Mouse (Mus musculus) neural tube, embryonic 12.5 days (tissue): ENCODE results near the gene Acvr1b. TPM values are rescaled to one million over a fixed set of nuclear protein-coding genes. Genes with fewer than 3 reads are reported as not detected.

ENCODE experiments used
- ATAC-seq: fragments of 200-750 bp; cut with Nextera tagmentation; 2 replicates; pipeline ENCODE4 v1.8.0; 2017; ENCODE audit warnings: low read depth, mild to moderate bottlenecking, moderate TSS enrichment, moderate library complexity; ENCODE audit not compliant: low FRiP score
- H3K27ac ChIP-seq: fragments of 300-500 bp; sonication (generic); 2 replicates; pipeline ENCODE4 v1.5.1; 2016
- H3K27me3 ChIP-seq: fragments of 300-500 bp; sonication (generic); replicated peaks from 2 replicates; pipeline ENCODE4 v1.6.1; 2016; ENCODE audit warnings: mild to moderate bottlenecking
- H3K36me3 ChIP-seq: fragments of 300-500 bp; sonication (generic); 2 replicates; pipeline ENCODE4 v1.6.1; 2016; ENCODE audit warnings: mild to moderate bottlenecking
- H3K4me1 ChIP-seq: fragments of 300-500 bp; sonication (generic); 2 replicates; pipeline ENCODE4 v1.6.1; 2016
- H3K4me2 ChIP-seq: fragments of 300-500 bp; sonication (generic); replicated peaks from 2 replicates; pipeline ENCODE4 v1.6.1; 2016; ENCODE audit warnings: mild to moderate bottlenecking
- H3K4me3 ChIP-seq: fragments of 300-500 bp; sonication (generic); 2 replicates; pipeline ENCODE4 v1.5.1; 2016
- H3K9ac ChIP-seq: fragments of 300-500 bp; sonication (generic); 2 replicates; pipeline ENCODE4 v1.6.1; 2016; ENCODE audit warnings: mild to moderate bottlenecking
- H3K9me3 ChIP-seq: fragments of 300-500 bp; sonication (generic); 2 replicates; pipeline ENCODE4 v1.6.1; 2016; ENCODE audit warnings: mild to moderate bottlenecking
- WGBS: fragments of 180-500 bp; shearing (Covaris S2); methylation state at CpG from one replicate; pipeline ENCODE4 v1.1.7; 2016; 5-methylcytosine and 5-hydroxymethylcytosine counted together
- polyA plus RNA-seq: library from polyadenylated mRNA; unstranded; fragments of >200 nt; fragmentation: Nextera tagmentation; extraction: Ambion mirVana; gene quantifications from 2 replicates; pipeline ENCODE4 v1.2.1, GENCODE M21; 2016

Acvr1b gene
- polyA plus RNA-seq, 1 experiment from 2014 or later: 15.9 TPM

- Histone ChIP-seq H3K4me3 (no peak overlapping the region), H3K9ac (no peak overlapping the region), H3K4me1 (peaks cover 4% of the 10 kb centered on the region; the same call in 1 of the 2 replicates), H3K36me3 (no peaks in the 10 kb centered on the region), H3K27me3 (no peaks in the 10 kb centered on the region), H3K9me3 (no peaks in the 10 kb centered on the region), H3K4me2 (no peak overlapping the region), H3K27ac (no peak overlapping the region)
- 89% methylated on average over 5 of the region's 5 CpGs for WGBS
- ATAC-seq: no peak
These were observed 4.0 kb upstream of the Acvr1b start for GRCm38 (mm10) chr15:101169910-101170309.

GRCm38 (mm10) chr15:101170413-101170980 is 3.4 kb upstream of the Acvr1b start:
- Histone ChIP-seq H3K9ac (no peak overlapping the region), H3K9me3 (no peaks in the 10 kb centered on the region), H3K4me1 (peaks cover 10% of the 10 kb centered on the region), H3K36me3 (no peaks in the 10 kb centered on the region), H3K4me2 (no peak overlapping the region), H3K4me3 (no peak overlapping the region), H3K27me3 (no peaks in the 10 kb centered on the region), H3K27ac (no peak overlapping the region)
- ATAC-seq: no peak
- WGBS: 79% methylated on average over 10 of the region's 10 CpGs

DNA sequence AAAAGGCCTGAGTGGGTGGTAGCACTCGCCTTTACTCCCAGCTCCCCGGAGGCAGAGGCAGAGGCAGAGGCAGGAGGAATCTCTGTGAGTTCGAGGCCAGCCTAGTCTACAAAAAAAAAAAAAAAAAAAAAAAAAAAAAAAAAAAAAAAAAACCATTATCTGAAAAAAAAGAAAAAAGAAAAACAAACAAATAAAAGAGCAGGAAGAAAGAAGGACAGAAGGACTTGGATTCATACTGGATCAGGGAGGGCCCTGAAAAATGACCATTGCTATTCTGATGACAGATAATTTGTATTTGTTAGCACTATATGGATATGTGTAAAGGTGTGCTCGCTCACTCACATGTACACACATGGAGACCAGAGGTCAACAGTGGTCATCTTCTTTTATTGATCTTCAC is 2.6 kb upstream of the Acvr1b start:
- Histone ChIP-seq H3K36me3 (no peaks in the 10 kb centered on the region), H3K9me3 (no peaks in the 10 kb centered on the region), H3K4me2 (no peak overlapping the region), H3K27ac (no peak overlapping the region), H3K27me3 (no peaks in the 10 kb centered on the region), H3K4me3 (no peak overlapping the region), H3K4me1 (peaks cover 17% of the 10 kb centered on the region), H3K9ac (no peak overlapping the region)
- 83% methylated on average over 4 of the region's 4 CpGs for WGBS
- ATAC-seq: no peak

DNA sequence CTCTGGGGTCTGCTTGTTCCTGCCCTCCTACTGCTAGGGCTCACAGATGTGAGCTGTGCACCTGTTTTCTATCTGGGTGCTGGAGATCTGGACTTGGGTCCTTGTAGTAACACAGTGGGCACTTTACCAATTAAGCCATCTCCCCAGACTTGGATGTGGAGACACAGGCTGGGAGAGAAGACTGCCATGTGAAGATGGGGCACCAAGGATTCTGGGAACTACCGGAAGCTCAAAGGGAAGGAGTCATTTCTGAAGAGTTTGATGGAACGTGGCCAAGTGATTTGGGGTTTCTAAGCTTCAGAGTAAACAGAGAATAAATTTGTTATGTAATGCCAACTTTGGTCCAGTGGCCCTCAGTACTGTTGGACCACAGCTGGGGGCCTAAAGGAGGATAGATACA is 1.9 kb upstream of the Acvr1b start:
- Histone ChIP-seq H3K27me3 (no peaks in the 10 kb centered on the region), H3K4me1 (peaks cover 24% of the 10 kb centered on the region), H3K27ac (no peak overlapping the region), H3K36me3 (no peaks in the 10 kb centered on the region), H3K4me3 (no peak overlapping the region), H3K4me2 (no peak overlapping the region), H3K9ac (no peak overlapping the region), H3K9me3 (no peaks in the 10 kb centered on the region)
- ATAC-seq: no peak
- WGBS: 88% methylated on average over 2 of the region's 2 CpGs

GRCm38 (mm10) chr15:101174294-101175130 is 645 bp downstream of the Acvr1b start:
- WGBS: under 1% methylated on average over 45 of the region's 46 CpGs
- no peaks in the 10 kb centered on the region for H3K9me3 ChIP-seq

GRCm38 (mm10) chr15:101175131-101175460 is 1.2 kb downstream of the Acvr1b start:
- WGBS: 6% methylated on average over 5 of the region's 5 CpGs
- no peaks in the 10 kb centered on the region for H3K9me3 ChIP-seq
- H3K9ac ChIP-seq: peak overlapping the region; percentile 94
- ATAC-seq: no peak
- peaks cover 47% of the 10 kb centered on the region for H3K4me1 ChIP-seq
- H3K4me2 ChIP-seq: peak overlapping the region; percentile 91
- H3K4me3 ChIP-seq: peak overlapping the region; percentile 87
- no peaks in the 10 kb centered on the region for H3K36me3 ChIP-seq
- H3K27me3 ChIP-seq: no peaks in the 10 kb centered on the region
- H3K27ac ChIP-seq: peak overlapping the region; percentile 42; the same call in 1 of the 2 replicates

More at GRCm38 (mm10) chr15:101174294-101175130, 645 bp downstream of the Acvr1b start:
- Histone ChIP-seq H3K4me3 (peak overlapping the region; percentile 87), H3K36me3 (no peaks in the 10 kb centered on the region), H3K4me2 (peak overlapping the region; percentile 91), H3K9ac (peak overlapping the region; percentile 94), H3K27me3 (no peaks in the 10 kb centered on the region), H3K27ac (peak overlapping the region; percentile 68; the same call in 1 of the 2 replicates), H3K4me1 (peaks cover 43% of the 10 kb centered on the region)
- ATAC-seq: peak; percentile 75

DNA sequence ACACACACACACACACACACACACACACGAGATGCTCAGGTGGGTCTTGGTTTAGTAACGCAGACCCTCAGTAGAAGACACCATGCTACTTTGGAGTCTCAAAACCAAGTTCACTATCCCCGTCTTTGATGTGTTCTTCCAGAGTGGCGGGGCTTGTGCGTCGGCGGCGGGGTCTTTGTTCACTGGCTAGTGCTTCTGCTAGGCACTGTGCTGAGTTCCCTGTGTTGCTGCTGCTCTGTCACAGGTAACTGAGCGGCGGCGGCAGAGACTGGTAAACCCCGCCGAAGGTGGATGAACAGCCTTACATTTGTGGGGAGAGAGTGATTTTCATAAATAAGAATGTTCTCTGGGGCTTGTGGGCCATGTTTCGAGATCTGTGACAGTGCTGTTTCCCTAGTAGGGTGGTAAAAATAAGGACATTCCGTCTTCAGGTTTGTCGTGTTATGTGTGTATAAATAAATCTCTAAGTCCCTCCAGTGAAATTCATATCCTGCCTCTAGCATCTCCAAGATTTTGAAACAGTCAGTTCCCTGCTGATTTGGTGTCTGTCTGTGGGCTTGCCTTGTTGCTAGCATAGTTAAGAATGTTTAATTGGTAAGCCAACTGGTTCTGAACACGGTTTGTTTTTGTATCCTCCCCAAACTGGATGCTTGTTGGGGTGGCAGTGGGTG is 1.9 kb downstream of the Acvr1b start:
- WGBS: 24% methylated on average over 17 of the region's 17 CpGs
- Histone ChIP-seq H3K27ac (no peak overlapping the region), H3K4me1 (peaks cover 53% of the 10 kb centered on the region), H3K9ac (peak overlapping the region; percentile 94), H3K4me2 (peak overlapping the region; percentile 91), H3K27me3 (no peaks in the 10 kb centered on the region), H3K36me3 (no peaks in the 10 kb centered on the region), H3K4me3 (peak overlapping the region; percentile 87), H3K9me3 (no peaks in the 10 kb centered on the region)
- ATAC-seq: no peak

GRCm38 (mm10) chr15:101176284-101176680 is 2.4 kb downstream of the Acvr1b start:
- WGBS: 56% methylated on average over 3 of the region's 3 CpGs
- no peak for ATAC-seq
- Histone ChIP-seq H3K4me1 (peaks cover 59% of the 10 kb centered on the region), H3K4me2 (peak overlapping the region; percentile 91), H3K9me3 (no peaks in the 10 kb centered on the region), H3K27me3 (no peaks in the 10 kb centered on the region), H3K9ac (peak overlapping the region; percentile 94; the same call in 1 of the 2 replicates), H3K4me3 (peak overlapping the region; percentile 87; the same call in 1 of the 2 replicates), H3K27ac (no peak overlapping the region), H3K36me3 (no peaks in the 10 kb centered on the region)

GRCm38 (mm10) chr15:101176795-101177691 is 3.2 kb downstream of the Acvr1b start:
- peak overlapping the region; percentile 91 for H3K4me2 ChIP-seq

GRCm38 (mm10) chr15:101180363-101181105 is 6.7 kb downstream of the Acvr1b start:
- H3K9me3 ChIP-seq: no peaks in the 10 kb centered on the region
- no peaks in the 10 kb centered on the region for H3K27me3 ChIP-seq
- peak overlapping the region; percentile 28; the same call in 1 of the 2 replicates for H3K4me2 ChIP-seq
- H3K4me1 ChIP-seq: peaks cover 70% of the 10 kb centered on the region
- H3K9ac ChIP-seq: no peak overlapping the region
- no peak for ATAC-seq
- H3K4me3 ChIP-seq: no peak overlapping the region
- no peak overlapping the region for H3K27ac ChIP-seq
- H3K36me3 ChIP-seq: peaks cover 3% of the 10 kb centered on the region; the same call in 1 of the 2 replicates
- WGBS: 57% methylated on average over 15 of the region's 15 CpGs

More at GRCm38 (mm10) chr15:101176795-101177691, 3.2 kb downstream of the Acvr1b start:
- Histone ChIP-seq H3K4me3 (no peak overlapping the region), H3K9ac (no peak overlapping the region), H3K27me3 (no peaks in the 10 kb centered on the region), H3K36me3 (no peaks in the 10 kb centered on the region), H3K9me3 (no peaks in the 10 kb centered on the region), H3K27ac (no peak overlapping the region), H3K4me1 (peaks cover 65% of the 10 kb centered on the region)
- no peak for ATAC-seq
- WGBS: 71% methylated on average over 8 of the region's 8 CpGs

- WGBS: 8% methylated on average over 5 of the region's 5 CpGs
- Histone ChIP-seq H3K27ac (no peak overlapping the region), H3K9ac (0 out of 2 replicates have a peak overlapping the region, but pooled peaks have one; percentile 35), H3K36me3 (peaks cover 4% of the 10 kb centered on the region; the same call in 1 of the 2 replicates), H3K4me2 (peak overlapping the region; percentile 28), H3K4me1 (peaks cover 65% of the 10 kb centered on the region), H3K27me3 (no peaks in the 10 kb centered on the region), H3K9me3 (no peaks in the 10 kb centered on the region), H3K4me3 (no peak overlapping the region)
- ATAC-seq: no peak
These were observed 7.2 kb downstream of the Acvr1b start for GRCm38 (mm10) chr15:101181106-101181466.
